Mouse (Mus musculus): ENCODE results near the gene Klhl35.
A peak's percentile ranks its signal among the peaks of the same experiment; 100 is the strongest.

DNA sequence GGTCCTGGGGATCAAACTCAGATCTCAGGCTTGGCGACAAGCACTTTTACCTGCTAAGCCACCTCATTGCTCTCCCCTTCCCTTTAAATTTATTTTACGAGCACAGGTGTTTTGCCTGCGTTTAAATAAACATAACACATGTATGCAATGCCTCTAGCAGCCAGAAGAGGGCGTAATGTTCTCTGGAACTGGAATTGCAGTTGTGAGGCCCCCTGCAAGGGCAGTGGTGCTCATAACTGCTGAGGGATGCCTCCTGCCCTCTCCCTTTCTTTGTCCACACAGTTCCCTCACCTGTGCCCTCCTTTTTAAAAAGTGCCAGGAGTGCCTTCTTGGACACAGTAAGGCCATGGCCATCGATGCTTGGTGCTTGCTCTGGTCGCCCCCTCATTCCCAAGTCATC lies 21.8 kb upstream of the Klhl35 start:
- TF ChIP-seq CTCF (conservative IDR thresholded peaks at IDR 0.05; ENCODE audit: low read length), result peak; percentile 94
- TF ChIP-seq NANOG (IDR thresholded peaks at IDR 0.05; ENCODE audit: borderline replicate concordance, low read length), result no peak
- TF ChIP-seq POU5F1 (IDR thresholded peaks at IDR 0.05; ENCODE audit: borderline replicate concordance, low read length), result no peak

All from E14TG2a.4 (cell line).